Mouse (Mus musculus): ENCODE data around the gene Ptcd2.

GRCm38 (mm10) chr13:99385911-99386310 is 41.4 kb upstream of the Ptcd2 start:
- TF ChIP-seq CTCF (IDR thresholded peaks at IDR 0.05; ENCODE audit: extremely low read depth, insufficient read depth, low read length) (no peak), POLR2A (IDR thresholded peaks at IDR 0.05; ENCODE audit: extremely low read depth, insufficient read depth, low read length) (no peak)
